10 mouse cellular contexts compared by ENCODE assay signal in the genomic region with DNA sequence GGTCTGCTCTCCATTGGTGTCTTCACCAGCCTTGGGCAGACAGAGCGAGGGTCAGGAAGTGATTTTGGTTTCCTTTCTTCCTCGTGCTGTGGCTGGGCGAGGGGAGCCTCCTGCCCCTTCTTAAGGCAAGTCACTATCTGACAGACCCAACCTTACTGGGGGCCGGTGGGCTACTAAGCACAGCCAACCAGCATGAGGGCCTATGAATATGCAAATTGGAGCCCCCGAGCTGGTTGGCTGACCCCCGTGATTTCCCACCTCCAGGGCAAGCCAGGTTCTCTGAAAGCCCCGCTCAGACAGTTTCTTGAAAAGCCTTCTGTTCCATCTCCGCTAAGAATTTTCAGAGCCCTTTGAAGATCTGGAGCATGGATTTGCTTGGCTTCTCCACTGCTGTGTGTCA. TPM values are rescaled to one million over a fixed set of nuclear protein-coding genes. Genes with fewer than 3 reads are reported as not detected.
DNase-seq lines count a peak whose midpoint lies in the region; ATAC-seq lines count a peak whose summit lies in the region.
"Had no signal": no experiment of that assay in that cellular context is flagged by ENCODE, and none has a peak within 500 bp of the region (broad histone marks: within the 10 kb centered on the region; RNA-seq: fewer than 3 reads in every experiment).

No protein-coding gene starts in this region.

- peaks cover 16% of the 10 kb centered on the region for H3K4me1 ChIP-seq in kidney, embryonic 16.5 days (ENCODE audit: insufficient read depth, low read length)
- H3K4me1 ChIP-seq in embryonic facial prominence, embryonic 15.5 days = peaks cover 26% of the 10 kb centered on the region

- H3K4me3 ChIP-seq in kidney, embryonic 16.5 days (ENCODE audit: low read length) = peak overlapping the region; percentile 19
- no peak overlapping the region for H3K4me3 ChIP-seq in embryonic facial prominence, embryonic 15.5 days (replicated peaks)

- no peak for ATAC-seq in kidney, embryonic 16.5 days (ENCODE audit: low FRiP score, low TSS enrichment)
- no peak for ATAC-seq in embryonic facial prominence, embryonic 15.5 days (ENCODE audit: insufficient number of reproducible peaks, low FRiP score, low TSS enrichment, low read depth)

- no peaks in the 10 kb centered on the region for H3K9me3 ChIP-seq in kidney, embryonic 16.5 days (ENCODE audit: low read length)
- no peaks in the 10 kb centered on the region for H3K9me3 ChIP-seq in embryonic facial prominence, embryonic 15.5 days (replicated peaks)

- no peak for DNase-seq in kidney, adult 18-20 months
- peak; percentile 73 for DNase-seq in embryo, embryonic 10 days (ENCODE audit: low spot score)
- peak; percentile 49 for DNase-seq in mesoderm, embryonic 11.5 days (ENCODE audit: low read depth, low spot score)
- DNase-seq in adrenal gland, postnatal 14 days = no peak
- DNase-seq in left cerebral cortex, adult 18-20 months (ENCODE audit: low spot score in 2 of 2) = no peak
- no peak for DNase-seq in B cell, adult 2 months
- DNase-seq: cerebellum, adult 18-20 months; gastrocnemius, postnatal 14 days had no signal

- no peaks in the 10 kb centered on the region for H3K27me3 ChIP-seq in kidney, embryonic 16.5 days (ENCODE audit: insufficient read depth, low read length)
- H3K27me3 ChIP-seq in embryonic facial prominence, embryonic 15.5 days = no peaks in the 10 kb centered on the region

- peak overlapping the region; percentile 25; the same call in 1 of the 2 replicates for H3K9ac ChIP-seq in kidney, embryonic 16.5 days (replicated peaks; ENCODE audit: low read length)
- H3K9ac ChIP-seq in embryonic facial prominence, embryonic 15.5 days = no peak overlapping the region

- H3K36me3 ChIP-seq in kidney, embryonic 16.5 days (ENCODE audit: insufficient read depth, low read length) = no peaks in the 10 kb centered on the region
- no peaks in the 10 kb centered on the region for H3K36me3 ChIP-seq in embryonic facial prominence, embryonic 15.5 days

- 4% methylated on average over 8 of the region's 8 CpGs for WGBS in kidney, embryonic 16.5 days
- WGBS in embryonic facial prominence, embryonic 15.5 days = 8% methylated on average over 8 of the region's 8 CpGs

- H3K27ac ChIP-seq in kidney, embryonic 16.5 days (ENCODE audit: low read length) = no peak overlapping the region
- H3K27ac ChIP-seq in embryonic facial prominence, embryonic 15.5 days (replicated peaks) = no peak overlapping the region

- peak overlapping the region; percentile 46 for H3K4me2 ChIP-seq in kidney, embryonic 16.5 days (replicated peaks; ENCODE audit: low read depth, low read length)
- peak overlapping the region; percentile 27 for H3K4me2 ChIP-seq in embryonic facial prominence, embryonic 15.5 days (replicated peaks)

RNA-seq across cellular contexts. Expression of a gene that starts 4.3 kb away (rescaled TPM):
- polyA plus RNA-seq in kidney, embryonic 16.5 days (2015; fragmentation: Nextera tagmentation; extraction: Ambion mirVana) = 3.7 and 4.9 TPM in 2 replicates
- polyA plus RNA-seq in embryonic facial prominence, embryonic 15.5 days (2015; fragmentation: Nextera tagmentation; extraction: Ambion mirVana) = 3.1 and 4.0 TPM in 2 replicates
- total RNA-seq in adrenal gland, postnatal 14 days (2021) = 4.7 and 6.7 TPM in 2 replicates
- 1 to 10 TPM in 1 of 2 experiments, under 1 TPM in 1; 1.00 to 2.3 TPM for total RNA-seq in left cerebral cortex, adult 18-20 months (2021)

RNA-seq across cellular contexts. Expression of a gene that starts 4.3 kb away (rescaled TPM):
- polyA plus RNA-seq in kidney, embryonic 16.5 days (2015; fragmentation: Nextera tagmentation; extraction: Ambion mirVana) = 153 TPM in 2 replicates
- 105 and 106 TPM in 2 replicates for polyA plus RNA-seq in embryonic facial prominence, embryonic 15.5 days (2015; fragmentation: Nextera tagmentation; extraction: Ambion mirVana)
- total RNA-seq in adrenal gland, postnatal 14 days (2021) = 692 and 702 TPM in 2 replicates
- total RNA-seq in left cerebral cortex, adult 18-20 months (2021) = 100 to 1,000 TPM; 147 to 157 TPM

RNA-seq across cellular contexts. Expression of a gene that starts 44.8 kb away (rescaled TPM):
- 0.86 and 1.1 TPM in 2 replicates for polyA plus RNA-seq in kidney, embryonic 16.5 days (2015; fragmentation: Nextera tagmentation; extraction: Ambion mirVana)
- polyA plus RNA-seq in embryonic facial prominence, embryonic 15.5 days (2015; fragmentation: Nextera tagmentation; extraction: Ambion mirVana) = 0.69 and 1.1 TPM in 2 replicates
- 1.7 and 2.2 TPM in 2 replicates for total RNA-seq in adrenal gland, postnatal 14 days (2021)
- total RNA-seq in left cerebral cortex, adult 18-20 months (2021) = 10 to 100 TPM; 31.4 to 32.8 TPM

Comparison
In these comparisons a context has a peak if more than half of its experiments do, and no peak if none do; other contexts are left out.
1. DNase-seq: peak in embryo, embryonic 10 days (single experiment) and mesoderm, embryonic 11.5 days (single experiment); none in kidney, adult 18-20 months (single experiment), adrenal gland, postnatal 14 days (single experiment), left cerebral cortex, adult 18-20 months (0 of 2) and B cell, adult 2 months (0 of 2).
2. RNA of a gene that starts 44.8 kb away (total RNA-seq): 31.4 to 32.8 TPM in left cerebral cortex, adult 18-20 months; 1.7 to 2.2 TPM in adrenal gland, postnatal 14 days; every median in the first group is over 10 times any median in the second.